Mouse (Mus musculus) lung, postnatal 25 days (tissue): ENCODE measurements around the gene Cdsn.

Source experiments
- DNase-seq: peaks from one replicate; pipeline ENCODE4 v3.0.0; 2022; ENCODE audit warnings: low spot score

Cdsn gene

GRCm38 (mm10) chr17:35570836-35571235, 18.9 kb downstream of the Cdsn start:
- no peak for DNase-seq

GRCm38 (mm10) chr17:35571477-35571876, 19.5 kb downstream of the Cdsn start:
- DNase-seq: no peak

- peak; percentile 83 for DNase-seq
Measured at GRCm38 (mm10) chr17:35578211-35578610, 26.3 kb downstream of the Cdsn start.

- no peak for DNase-seq
Measured at GRCm38 (mm10) chr17:35582900-35583299, 31.0 kb downstream of the Cdsn start.

GRCm38 (mm10) chr17:35584330-35584937, 32.5 kb downstream of the Cdsn start:
- peak; percentile 70 for DNase-seq

GRCm38 (mm10) chr17:35587291-35587690, 35.4 kb downstream of the Cdsn start:
- no peak for DNase-seq

GRCm38 (mm10) chr17:35588387-35588786, 36.5 kb downstream of the Cdsn start:
- no peak for DNase-seq

GRCm38 (mm10) chr17:35590410-35591218, 38.7 kb downstream of the Cdsn start:
- peak; percentile 74 for DNase-seq

GRCm38 (mm10) chr17:35591219-35591578, 39.3 kb downstream of the Cdsn start:
- no peak for DNase-seq

- no peak for DNase-seq
Measured at GRCm38 (mm10) chr17:35591731-35592130, 39.8 kb downstream of the Cdsn start.

GRCm38 (mm10) chr17:35592131-35592530, 40.2 kb downstream of the Cdsn start:
- no peak for DNase-seq

GRCm38 (mm10) chr17:35593786-35594185, 41.9 kb downstream of the Cdsn start:
- DNase-seq: no peak

- no peak for DNase-seq
Measured at GRCm38 (mm10) chr17:35594456-35594855, 42.5 kb downstream of the Cdsn start.

- DNase-seq: no peak
Measured at GRCm38 (mm10) chr17:35597399-35597798, 45.5 kb downstream of the Cdsn start.

- no peak for DNase-seq
Measured at GRCm38 (mm10) chr17:35601249-35601648, 49.3 kb downstream of the Cdsn start, which contains the start of gene Sfta2. TSS of gene Sfta2 (plus strand) at chr17:35601549.

- DNase-seq: no peak
Measured at GRCm38 (mm10) chr17:35601736-35602354, 49.9 kb downstream of the Cdsn start.
